Mouse (Mus musculus): ENCODE data around the gene Mss51. TPM values are rescaled to one million over a fixed set of nuclear protein-coding genes. Genes with fewer than 3 reads are reported as not detected.
A peak's percentile ranks its signal among the peaks of the same experiment; 100 is the strongest.

Gene Mss51
- polyA plus RNA-seq, 1 experiment from 2014 or later = 4.0 TPM

- ATAC-seq (ENCODE audit: low read depth) (no peak), DNase-seq (ENCODE audit: low spot score) (peak; percentile 15)
These were observed 3.3 kb upstream of the Mss51 start for GRCm38 (mm10) chr14:20499982-20500381.

DNA sequence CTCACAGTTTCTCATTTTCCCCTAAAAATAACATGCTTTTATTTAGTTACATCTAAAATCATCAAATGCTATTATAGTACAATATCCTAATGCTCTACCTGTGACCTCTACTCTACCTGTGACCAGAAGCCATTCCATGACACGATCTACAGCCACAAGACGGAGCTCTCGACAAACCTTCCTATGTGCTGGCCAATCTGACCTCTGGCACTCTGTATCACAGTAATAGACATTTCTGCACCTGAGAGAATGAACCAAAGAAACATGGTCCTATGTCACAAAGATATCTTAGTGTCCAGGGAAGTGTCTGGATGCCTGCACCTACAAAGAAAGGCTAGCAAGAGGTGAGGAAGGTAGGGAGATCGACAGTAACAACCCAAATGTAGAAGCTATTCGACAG, 10.7 kb downstream of the Mss51 start:
- Histone ChIP-seq H3K9ac (ENCODE audit: low read depth, low read length) (no peak overlapping the region), H3K27me3 (replicated peaks; ENCODE audit: control insufficient read depth, insufficient read depth, low read length) (no peaks in the 10 kb centered on the region), H3K4me2 (ENCODE audit: low read depth, low read length) (no peak overlapping the region), H3K36me3 (ENCODE audit: control insufficient read depth, insufficient read depth, low read length) (peaks cover 33% of the 10 kb centered on the region), H3K4me3 (ENCODE audit: low read depth, low read length) (no peak overlapping the region), H3K9me3 (ENCODE audit: control insufficient read depth, low read length) (no peaks in the 10 kb centered on the region), H3K4me1 (ENCODE audit: control insufficient read depth, insufficient read depth, low read length) (no peaks in the 10 kb centered on the region), H3K27ac (replicated peaks; ENCODE audit: low read depth, low read length) (no peak overlapping the region)
- 95% methylated on average over 5 of the region's 5 CpGs for WGBS
- ATAC-seq (ENCODE audit: low read depth) (no peak), DNase-seq (ENCODE audit: low spot score) (no peak)

More at GRCm38 (mm10) chr14:20499982-20500381, 3.3 kb upstream of the Mss51 start:
- no peak overlapping the region for H3K4me3 ChIP-seq (ENCODE audit: low read depth, low read length)
- no peak overlapping the region for H3K4me2 ChIP-seq (ENCODE audit: low read depth, low read length)
- H3K27ac ChIP-seq (replicated peaks; ENCODE audit: low read depth, low read length) = no peak overlapping the region
- WGBS = 58% methylated on average over 3 of the region's 3 CpGs
- peaks cover 49% of the 10 kb centered on the region for H3K36me3 ChIP-seq (ENCODE audit: control insufficient read depth, insufficient read depth, low read length)
- H3K27me3 ChIP-seq (replicated peaks; ENCODE audit: control insufficient read depth, insufficient read depth, low read length) = no peaks in the 10 kb centered on the region
- no peak overlapping the region for H3K9ac ChIP-seq (ENCODE audit: low read depth, low read length)
- no peaks in the 10 kb centered on the region for H3K9me3 ChIP-seq (ENCODE audit: control insufficient read depth, low read length)
- no peaks in the 10 kb centered on the region for H3K4me1 ChIP-seq (ENCODE audit: control insufficient read depth, insufficient read depth, low read length)

- Histone ChIP-seq H3K4me3 (ENCODE audit: low read depth, low read length) (no peak overlapping the region), H3K27me3 (replicated peaks; ENCODE audit: control insufficient read depth, insufficient read depth, low read length) (no peaks in the 10 kb centered on the region), H3K9me3 (ENCODE audit: control insufficient read depth, low read length) (no peaks in the 10 kb centered on the region), H3K27ac (replicated peaks; ENCODE audit: low read depth, low read length) (no peak overlapping the region), H3K9ac (ENCODE audit: low read depth, low read length) (no peak overlapping the region), H3K36me3 (ENCODE audit: control insufficient read depth, insufficient read depth, low read length) (peaks cover 23% of the 10 kb centered on the region), H3K4me1 (ENCODE audit: control insufficient read depth, insufficient read depth, low read length) (peaks cover 10% of the 10 kb centered on the region), H3K4me2 (ENCODE audit: low read depth, low read length) (no peak overlapping the region)
- no peak for ATAC-seq (ENCODE audit: low read depth)
- 85% methylated on average over 7 of the region's 7 CpGs for WGBS
- no peak for DNase-seq (ENCODE audit: low spot score)
These were observed 14.5 kb downstream of the Mss51 start for GRCm38 (mm10) chr14:20482051-20482751.

DNA sequence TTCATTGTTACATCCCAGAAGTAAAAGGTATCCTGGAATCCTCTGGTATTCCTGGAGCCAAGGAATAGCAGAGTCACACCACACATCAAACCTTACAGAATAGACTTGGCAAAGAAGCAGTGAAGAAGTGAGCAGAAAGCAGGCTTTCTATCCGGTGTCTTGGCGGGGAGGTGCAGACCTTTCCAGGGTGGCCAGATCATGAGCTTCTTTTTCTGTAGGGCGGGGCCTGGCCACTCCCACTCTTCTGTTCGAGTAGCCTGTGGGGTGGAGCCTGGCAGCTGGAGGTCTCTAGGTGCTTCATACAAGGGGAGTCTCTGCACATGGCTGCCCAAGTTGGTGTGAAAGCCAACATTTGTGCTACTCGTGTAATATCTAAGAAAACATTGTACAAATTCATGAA, 15.5 kb downstream of the Mss51 start:
- Histone ChIP-seq H3K4me1 (ENCODE audit: control insufficient read depth, insufficient read depth, low read length) (peaks cover 10% of the 10 kb centered on the region), H3K9me3 (ENCODE audit: control insufficient read depth, low read length) (no peaks in the 10 kb centered on the region), H3K9ac (ENCODE audit: low read depth, low read length) (no peak overlapping the region), H3K27me3 (replicated peaks; ENCODE audit: control insufficient read depth, insufficient read depth, low read length) (no peaks in the 10 kb centered on the region), H3K36me3 (ENCODE audit: control insufficient read depth, insufficient read depth, low read length) (peaks cover 17% of the 10 kb centered on the region), H3K4me2 (ENCODE audit: low read depth, low read length) (no peak overlapping the region), H3K27ac (replicated peaks; ENCODE audit: low read depth, low read length) (no peak overlapping the region), H3K4me3 (ENCODE audit: low read depth, low read length) (no peak overlapping the region)
- DNase-seq (ENCODE audit: low spot score) = no peak
- ATAC-seq (ENCODE audit: low read depth) = no peak
- WGBS = 32% methylated on average over 5 of the region's 5 CpGs

DNA sequence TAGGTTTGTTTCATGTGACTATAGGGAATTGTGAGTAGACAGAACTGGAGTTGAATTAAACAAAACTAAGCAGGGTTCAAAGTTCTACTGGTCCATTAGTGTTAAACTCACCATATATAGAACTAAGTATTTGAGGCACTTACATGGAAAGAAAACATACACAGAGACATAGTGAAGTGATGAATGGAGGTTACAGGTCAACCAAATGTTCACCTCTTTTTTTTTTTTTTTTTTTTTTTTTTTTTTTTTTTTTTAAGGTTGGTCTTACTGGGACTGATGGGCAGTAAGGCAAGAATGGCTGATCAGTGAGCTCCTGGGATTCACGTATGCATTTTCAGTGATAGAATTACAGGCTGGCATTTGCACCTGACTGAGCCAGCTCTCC, 16.5 kb downstream of the Mss51 start:
- no peak overlapping the region for H3K27ac ChIP-seq (replicated peaks; ENCODE audit: low read depth, low read length)
- H3K9ac ChIP-seq (ENCODE audit: low read depth, low read length) = peak overlapping the region; percentile 78; the same call in 1 of the 2 replicates
- DNase-seq (ENCODE audit: low spot score) (no peak), ATAC-seq (ENCODE audit: low read depth) (no peak; the same call in 1 of the 2 replicates)
- no peaks in the 10 kb centered on the region for H3K9me3 ChIP-seq (ENCODE audit: control insufficient read depth, low read length)
- H3K4me3 ChIP-seq (ENCODE audit: low read depth, low read length) = peak overlapping the region; percentile 71
- H3K27me3 ChIP-seq (replicated peaks; ENCODE audit: control insufficient read depth, insufficient read depth, low read length) = no peaks in the 10 kb centered on the region
- peaks cover 14% of the 10 kb centered on the region for H3K36me3 ChIP-seq (ENCODE audit: control insufficient read depth, insufficient read depth, low read length)
- peak overlapping the region; percentile 78 for H3K4me2 ChIP-seq (ENCODE audit: low read depth, low read length)
- H3K4me1 ChIP-seq (ENCODE audit: control insufficient read depth, insufficient read depth, low read length) = peaks cover 10% of the 10 kb centered on the region
- WGBS = 38% methylated on average over 1 of the region's 1 CpGs

- no peaks in the 10 kb centered on the region for H3K9me3 ChIP-seq (ENCODE audit: control insufficient read depth, low read length)
- peak within 1 kb of the TSS; percentile 78 for H3K4me2 ChIP-seq (ENCODE audit: low read depth, low read length)
- H3K27me3 ChIP-seq (replicated peaks; ENCODE audit: control insufficient read depth, insufficient read depth, low read length) = no peaks in the 10 kb centered on the region
- H3K4me3 ChIP-seq (ENCODE audit: low read depth, low read length) = peak within 1 kb of the TSS; percentile 71
- H3K9ac ChIP-seq (ENCODE audit: low read depth, low read length) = peak within 1 kb of the TSS; percentile 78
- ATAC-seq (ENCODE audit: low read depth) = peak; percentile 94
- H3K36me3 ChIP-seq (ENCODE audit: control insufficient read depth, insufficient read depth, low read length) = peaks cover 9% of the 10 kb centered on the region
- WGBS = under 1% methylated on average over 46 of the region's 48 CpGs
- peaks cover 10% of the 10 kb centered on the region for H3K4me1 ChIP-seq (ENCODE audit: control insufficient read depth, insufficient read depth, low read length)
- peak within 1 kb of the TSS; percentile 78 for H3K27ac ChIP-seq (replicated peaks; ENCODE audit: low read depth, low read length)
- DNase-seq (ENCODE audit: low spot score) = peak; percentile 93
These were observed 17.2 kb downstream of the Mss51 start, which contains the start of gene Anxa7 for GRCm38 (mm10) chr14:20479291-20480194. Gene Anxa7 (minus strand): TSS chr14:20480133.

DNA sequence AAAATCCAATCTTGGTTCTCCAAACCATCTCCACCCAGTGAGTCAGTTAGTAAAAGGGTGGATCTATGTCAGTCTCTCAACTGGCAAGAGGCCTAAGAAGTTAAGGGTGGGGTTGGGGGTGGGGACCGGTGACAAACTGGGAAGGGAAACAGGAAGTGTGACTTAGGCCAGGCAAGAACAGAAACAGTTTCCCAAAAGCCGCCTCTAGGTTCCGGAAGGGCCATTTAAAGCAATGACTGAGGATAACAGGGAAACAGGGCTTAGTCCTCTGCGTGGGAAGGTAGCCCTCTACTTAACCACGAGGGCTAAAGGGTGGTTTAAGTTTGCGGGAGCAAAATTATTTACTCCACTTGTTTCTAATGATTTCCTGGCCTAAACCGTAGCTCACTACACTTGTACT, 17.9 kb downstream of the Mss51 start:
- 14% methylated on average over 7 of the region's 7 CpGs for WGBS
- peaks cover 10% of the 10 kb centered on the region for H3K4me1 ChIP-seq (ENCODE audit: control insufficient read depth, insufficient read depth, low read length)
- 0 out of 2 replicates have a peak, but pooled peaks cover 2% of the 10 kb centered on the region for H3K36me3 ChIP-seq (ENCODE audit: control insufficient read depth, insufficient read depth, low read length)
- DNase-seq (ENCODE audit: low spot score) (peak; percentile 63), ATAC-seq (ENCODE audit: low read depth) (no peak)
- H3K9me3 ChIP-seq (ENCODE audit: control insufficient read depth, low read length) = no peaks in the 10 kb centered on the region
- peak overlapping the region; percentile 78 for H3K4me2 ChIP-seq (ENCODE audit: low read depth, low read length)
- H3K4me3 ChIP-seq (ENCODE audit: low read depth, low read length) = peak overlapping the region; percentile 71
- H3K27ac ChIP-seq (replicated peaks; ENCODE audit: low read depth, low read length) = peak overlapping the region; percentile 78; the same call in 1 of the 2 replicates
- no peaks in the 10 kb centered on the region for H3K27me3 ChIP-seq (replicated peaks; ENCODE audit: control insufficient read depth, insufficient read depth, low read length)
- H3K9ac ChIP-seq (ENCODE audit: low read depth, low read length) = peak overlapping the region; percentile 78

- peaks cover 10% of the 10 kb centered on the region for H3K4me1 ChIP-seq (ENCODE audit: control insufficient read depth, insufficient read depth, low read length)
- no peak overlapping the region for H3K27ac ChIP-seq (replicated peaks; ENCODE audit: low read depth, low read length)
- H3K36me3 ChIP-seq (ENCODE audit: control insufficient read depth, insufficient read depth, low read length) = no peaks in the 10 kb centered on the region
- 39% methylated on average over 3 of the region's 3 CpGs for WGBS
- H3K9me3 ChIP-seq (ENCODE audit: control insufficient read depth, low read length) = no peaks in the 10 kb centered on the region
- H3K4me3 ChIP-seq (ENCODE audit: low read depth, low read length) = peak overlapping the region; percentile 71
- DNase-seq (ENCODE audit: low spot score) (no peak), ATAC-seq (ENCODE audit: low read depth) (no peak)
- peak overlapping the region; percentile 78 for H3K4me2 ChIP-seq (ENCODE audit: low read depth, low read length)
- H3K27me3 ChIP-seq (replicated peaks; ENCODE audit: control insufficient read depth, insufficient read depth, low read length) = no peaks in the 10 kb centered on the region
- peak overlapping the region; percentile 78; the same call in 1 of the 2 replicates for H3K9ac ChIP-seq (ENCODE audit: low read depth, low read length)
These were observed 18.3 kb downstream of the Mss51 start for GRCm38 (mm10) chr14:20478385-20478784.

Data from embryonic facial prominence, embryonic 14.5 days (tissue).